Mouse (Mus musculus) left cerebral cortex, adult 9 months (tissue): ENCODE data around the gene Map3k20.

ENCODE experiments used
- DNase-seq, 2 experiments: peaks; one replicate each; pipeline ENCODE4 v3.0.0; 2022; ENCODE audit warnings: low spot score in 2 of 2

The Map3k20 gene

DNA sequence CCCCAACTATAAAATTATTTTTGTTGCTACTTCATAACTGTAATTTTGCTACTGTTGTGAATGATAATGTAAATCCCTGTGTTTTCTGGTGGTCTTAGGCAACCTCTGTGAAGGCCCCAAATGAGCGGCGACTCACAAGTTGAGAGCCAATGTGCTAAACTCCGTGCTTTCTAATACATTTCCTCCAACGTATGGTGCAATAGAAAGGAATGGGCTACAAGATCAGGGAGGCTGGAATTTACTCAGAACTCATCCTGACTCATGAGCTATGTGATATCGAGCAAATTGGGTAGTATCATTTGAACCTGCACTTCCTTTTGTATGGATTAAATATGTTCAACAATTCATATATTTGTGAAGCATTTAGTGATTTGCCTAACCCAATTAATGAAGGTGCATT lies 4.9 kb upstream of the Map3k20 start:
- no peak for DNase-seq

DNA sequence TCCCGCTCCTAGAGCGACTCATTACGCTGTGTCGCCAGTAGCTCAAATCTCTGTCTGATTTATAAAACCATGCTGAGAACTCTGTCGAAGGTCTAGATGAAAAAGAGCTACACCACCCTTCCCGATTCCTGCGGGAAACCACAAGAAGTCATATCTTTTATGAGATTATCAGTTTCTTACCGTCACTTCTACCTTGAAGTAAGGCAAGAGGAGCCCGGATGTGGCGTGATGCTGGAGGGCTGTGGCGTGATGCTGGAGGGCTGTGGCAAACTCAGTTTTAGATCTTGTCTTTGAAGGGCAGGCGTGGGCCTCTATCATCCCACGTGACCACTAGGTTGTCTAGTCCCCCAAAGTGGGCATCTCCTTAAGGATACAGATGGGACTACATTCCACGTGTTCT lies 3.5 kb upstream of the Map3k20 start:
- DNase-seq: no peak

DNA sequence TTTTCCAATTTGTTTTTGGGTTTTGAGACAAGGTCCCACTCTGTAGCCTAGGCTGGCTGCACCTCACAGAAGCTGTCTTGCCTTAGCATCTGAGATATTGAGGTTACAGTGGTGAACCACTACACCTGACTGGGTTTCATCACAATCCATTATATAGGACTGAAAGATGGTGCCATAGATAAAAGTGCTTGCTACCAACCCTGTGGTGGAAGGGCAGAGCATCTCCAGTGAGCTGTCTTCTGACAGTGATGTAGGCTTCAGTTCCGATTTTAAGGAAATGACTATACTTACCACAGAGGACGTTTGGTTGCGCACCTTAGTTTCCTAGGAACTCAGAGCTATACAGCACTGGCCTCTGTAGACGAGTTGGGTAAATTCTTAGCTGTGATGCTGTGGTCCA lies 2.7 kb upstream of the Map3k20 start:
- no peak for DNase-seq

DNA sequence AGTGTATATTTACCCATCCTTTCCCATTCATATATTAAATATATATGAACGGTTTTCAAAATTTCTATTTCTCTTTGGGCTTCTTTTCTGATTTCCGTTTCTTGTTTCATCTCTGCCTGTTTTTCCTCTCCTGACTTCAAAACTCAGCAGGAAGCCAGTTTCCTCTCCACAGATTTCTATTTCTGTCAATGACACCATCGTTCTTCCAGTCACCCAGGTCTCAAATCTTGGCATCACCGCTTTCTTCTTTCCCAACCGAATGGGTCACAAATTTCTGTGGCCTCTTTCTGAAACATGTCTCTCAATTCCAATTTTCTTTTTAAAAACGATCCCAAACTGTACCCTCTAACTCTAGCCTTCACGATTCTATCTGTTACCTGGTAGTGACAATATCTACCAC lies 748 bp upstream of the Map3k20 start:
- DNase-seq: no peak

DNA sequence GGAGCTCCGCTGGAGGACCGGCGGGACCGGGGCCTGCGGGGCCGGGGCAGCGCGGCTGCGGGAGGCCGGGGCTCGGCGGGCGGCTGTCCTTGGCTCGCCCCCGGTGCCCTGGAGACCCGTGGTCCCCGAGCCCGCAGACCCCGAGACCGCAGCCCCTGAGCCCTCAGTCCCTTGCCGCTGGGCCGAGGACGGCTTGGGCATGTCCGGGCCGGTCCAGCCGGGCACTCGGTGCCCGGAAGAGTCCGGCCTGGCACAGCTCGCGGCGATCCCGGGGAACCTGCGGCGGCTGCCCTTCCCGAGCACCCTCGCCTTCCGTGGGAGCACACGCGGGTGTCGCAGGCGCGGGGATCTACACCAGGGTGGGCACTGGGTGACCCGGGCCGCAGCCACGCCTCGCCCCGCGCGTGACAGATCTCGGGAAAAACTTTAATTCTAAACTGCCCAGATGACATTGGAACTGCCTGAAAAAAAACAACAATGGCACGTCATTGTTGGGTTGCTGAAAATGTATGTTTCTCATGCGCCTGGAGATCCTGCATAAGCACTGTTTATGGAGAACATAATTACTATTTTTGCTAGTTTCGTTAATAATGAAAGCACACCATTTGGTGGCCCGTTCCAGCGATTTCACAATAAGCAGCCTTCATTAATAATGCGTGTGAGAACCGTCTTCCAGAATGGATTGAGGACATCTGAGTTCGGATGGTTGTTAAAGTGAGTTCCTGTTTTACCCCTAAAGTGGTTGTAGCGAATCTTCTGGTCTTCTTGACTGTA lies 638 bp downstream of the Map3k20 start:
- DNase-seq: no peak

DNA sequence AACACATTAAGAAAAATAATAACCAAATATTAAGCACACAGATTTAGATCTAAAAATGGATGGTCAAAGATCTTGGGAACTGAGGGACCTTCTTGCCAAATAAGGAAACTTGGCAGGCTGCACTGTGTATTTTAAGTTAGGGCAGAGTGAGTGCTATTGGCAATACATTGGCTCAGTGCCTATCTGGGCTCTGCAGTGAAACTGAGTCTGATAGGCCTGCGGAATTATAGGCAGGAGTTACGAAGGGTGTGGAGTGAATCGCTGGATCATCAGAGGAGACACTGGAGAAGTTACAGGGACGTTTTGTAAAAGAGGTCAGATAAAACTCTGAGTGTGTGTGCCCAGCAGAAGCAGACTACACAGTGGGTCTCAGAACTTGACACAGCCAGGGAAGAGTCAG lies 1.7 kb downstream of the Map3k20 start:
- DNase-seq: no peak

DNA sequence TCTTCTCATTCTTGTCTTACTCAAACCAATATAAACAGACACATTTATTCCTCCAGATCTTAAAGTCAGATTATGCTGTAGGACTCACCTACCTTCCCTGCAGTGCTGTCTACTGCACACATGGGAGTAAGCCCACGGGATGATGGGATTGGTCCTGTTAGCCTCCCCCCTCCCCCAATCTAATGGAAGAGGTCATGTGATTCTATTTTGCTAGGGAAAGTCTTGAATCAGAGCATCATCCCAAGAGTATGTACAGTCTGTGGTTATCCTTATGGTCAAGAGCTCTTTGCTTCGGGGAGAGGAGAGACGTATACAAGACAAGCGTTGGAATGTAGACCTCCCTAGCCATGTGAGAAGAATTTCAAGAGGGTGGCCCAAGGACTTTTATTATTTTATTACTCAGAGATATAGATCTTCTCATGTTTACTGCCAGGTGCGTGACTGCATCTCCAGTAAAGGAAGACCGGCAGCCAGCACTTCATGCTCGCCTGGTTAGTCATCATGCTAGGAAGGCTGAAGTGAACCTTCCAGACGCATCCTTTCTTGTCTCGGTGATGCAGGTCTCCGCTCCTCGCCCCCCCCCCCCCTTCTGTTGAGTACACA lies 3.6 kb downstream of the Map3k20 start:
- DNase-seq: no peak

DNA sequence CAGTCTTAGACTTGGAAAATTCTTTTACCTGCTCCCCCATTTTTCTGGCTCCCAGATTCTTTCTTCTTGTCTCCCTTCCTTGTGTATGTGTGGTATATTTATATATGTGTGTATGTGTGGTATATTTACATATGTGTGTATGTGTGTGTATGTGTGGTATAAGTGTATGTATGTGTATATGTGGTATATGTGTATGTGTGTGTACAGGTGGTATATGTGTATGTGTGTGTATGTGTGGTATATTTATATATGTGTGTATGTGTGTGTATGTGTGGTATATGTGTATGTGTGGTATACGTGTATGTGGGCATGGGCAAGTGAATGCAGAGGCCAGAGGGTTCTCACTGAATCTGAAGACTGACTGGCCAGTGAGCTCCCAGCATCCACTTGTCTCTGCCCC lies 5.7 kb downstream of the Map3k20 start:
- DNase-seq: no peak

DNA sequence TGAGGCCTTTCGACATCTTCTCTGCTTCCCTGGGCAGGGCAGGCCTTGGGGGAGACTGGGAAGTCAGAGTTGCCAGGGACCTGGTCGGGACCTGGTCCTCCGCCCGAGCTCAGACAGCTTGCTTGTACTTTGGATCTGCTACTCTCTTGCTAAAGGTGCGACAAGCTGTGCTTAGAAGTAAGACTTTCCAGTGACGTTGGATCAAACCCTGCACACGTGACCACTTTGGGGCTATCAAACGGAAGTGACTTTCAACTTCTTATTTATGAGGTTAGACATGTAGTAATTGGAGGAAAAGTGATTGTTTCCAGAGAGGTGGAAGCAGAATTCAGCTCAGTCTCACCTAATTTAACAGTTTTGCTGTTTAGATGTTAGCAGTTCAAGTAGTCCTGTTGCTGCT lies 7.1 kb downstream of the Map3k20 start:
- DNase-seq: no peak

DNA sequence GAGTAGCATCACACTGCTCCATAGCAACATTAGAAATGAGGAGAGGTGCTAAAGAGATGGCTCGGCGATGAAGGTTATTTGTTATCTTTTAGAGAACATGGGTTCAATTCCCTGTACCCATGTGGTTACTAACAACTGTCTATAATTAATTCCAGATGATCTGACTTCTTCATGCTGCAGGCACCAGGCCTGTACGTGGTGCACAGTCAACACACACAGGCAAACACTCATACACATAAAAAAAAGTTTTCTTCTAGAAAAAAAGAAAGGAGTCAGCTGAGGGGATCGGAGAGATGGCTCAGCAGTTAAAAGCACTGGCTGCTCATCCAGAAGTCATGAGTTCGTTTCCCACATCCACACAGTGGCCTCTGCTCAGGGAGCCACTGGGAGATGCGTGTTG lies 9.6 kb downstream of the Map3k20 start:
- DNase-seq: no peak

DNA sequence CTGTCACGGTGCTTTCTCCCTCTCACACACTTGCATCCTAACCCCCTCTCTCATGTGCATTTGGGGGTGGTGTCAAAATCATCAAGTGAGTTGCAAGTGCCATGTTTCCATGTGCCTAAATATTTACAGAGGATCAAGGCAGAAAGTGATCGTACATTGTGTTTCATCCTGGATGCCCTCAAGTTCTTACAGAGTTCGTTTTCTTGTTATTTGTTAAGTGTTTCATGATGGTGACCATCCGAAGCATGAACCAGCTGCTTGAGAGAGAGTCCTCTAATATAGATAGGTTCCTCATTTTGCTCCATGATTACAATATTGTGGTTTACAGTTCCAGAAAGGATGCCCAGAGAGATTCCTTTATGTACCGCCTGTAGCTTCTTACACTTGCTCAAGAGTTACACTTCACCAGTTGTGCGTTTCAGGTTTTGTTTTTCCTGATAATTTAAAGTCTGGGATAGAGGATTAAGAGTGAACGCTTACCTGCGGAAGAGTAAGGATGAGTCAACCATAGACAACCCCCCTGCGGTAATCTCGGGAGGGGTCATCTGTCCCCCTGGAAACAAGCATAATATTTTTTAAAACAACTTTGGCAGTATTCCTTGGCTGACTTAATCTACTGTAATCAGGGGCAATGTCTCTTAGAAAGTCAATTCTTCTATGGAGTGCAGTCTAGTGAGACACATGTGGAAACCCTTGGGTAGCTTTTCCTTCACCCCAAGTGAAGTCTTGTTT lies 11.7 kb downstream of the Map3k20 start:
- no peak for DNase-seq

DNA sequence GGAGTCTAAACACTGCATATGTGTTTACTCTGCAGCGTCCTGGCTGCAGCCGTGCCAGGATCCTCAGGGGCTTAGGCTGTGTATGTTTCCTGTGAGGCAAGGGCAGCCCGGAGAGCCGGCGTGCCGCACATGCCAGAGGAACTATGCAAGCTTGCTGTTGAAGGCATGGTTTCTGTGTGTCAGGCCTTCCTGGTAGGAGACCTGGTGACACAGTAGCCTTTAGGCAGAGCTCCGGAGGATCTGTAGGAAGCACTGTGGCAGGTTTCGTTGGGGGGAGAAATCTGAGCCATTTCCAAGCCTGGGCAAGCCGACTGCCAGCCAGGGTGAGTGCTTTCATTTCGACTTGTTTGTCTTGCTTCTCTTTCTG lies 12.3 kb downstream of the Map3k20 start:
- DNase-seq: no peak

DNA sequence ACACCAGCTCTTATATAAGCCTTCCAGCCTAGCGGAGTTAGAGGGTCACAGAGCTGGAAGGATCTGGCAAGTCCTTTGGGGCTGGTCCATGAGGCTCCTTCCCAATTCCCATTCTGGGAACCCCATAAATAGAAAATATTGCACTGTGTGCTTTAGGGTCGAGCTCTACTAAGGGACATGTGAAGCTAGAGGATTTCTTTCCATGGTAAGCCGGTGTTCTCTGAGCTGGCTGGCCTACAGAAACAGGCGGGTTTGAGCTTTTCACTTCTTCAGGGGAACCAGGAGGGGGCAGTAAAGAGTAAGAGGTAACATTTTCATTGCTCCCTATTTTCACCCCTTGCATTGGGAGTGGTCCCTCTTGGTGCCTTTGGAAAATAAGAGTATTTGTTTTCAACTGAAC lies 13.0 kb downstream of the Map3k20 start:
- no peak for DNase-seq

DNA sequence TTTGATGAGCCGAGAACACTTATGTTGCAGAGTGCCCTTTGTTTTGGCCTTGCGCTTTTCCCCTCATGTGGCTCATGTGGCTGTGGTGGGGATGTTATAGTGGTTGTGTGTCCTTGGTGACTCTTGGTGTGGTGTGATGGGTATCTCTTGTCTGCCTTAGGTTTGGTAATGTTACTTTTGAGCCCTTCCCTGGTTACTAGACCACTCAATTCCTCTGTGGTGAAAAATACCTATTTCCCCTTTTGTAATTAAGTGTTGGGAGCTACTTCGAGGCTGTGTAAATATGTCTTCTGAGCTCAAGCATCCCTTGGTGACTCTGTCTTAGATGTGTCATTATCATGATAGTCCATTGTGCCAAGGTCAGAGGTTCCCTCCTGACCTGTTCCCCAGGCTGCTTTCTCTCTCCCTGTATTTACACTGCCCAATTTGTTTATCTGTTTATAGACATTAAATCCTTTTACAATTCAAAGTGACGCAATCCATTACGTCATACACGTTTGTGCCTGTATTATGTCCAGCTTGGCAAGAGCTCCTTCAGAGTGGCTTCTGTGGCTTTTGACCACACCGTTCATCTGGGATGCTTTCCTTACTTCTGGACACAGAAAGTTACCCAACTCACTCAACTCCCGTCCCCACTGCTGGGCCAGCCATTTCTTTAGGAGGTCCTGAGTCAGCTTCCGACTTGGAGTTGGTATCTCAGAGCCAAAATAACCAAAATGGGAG lies 15.9 kb downstream of the Map3k20 start:
- DNase-seq: no peak

DNA sequence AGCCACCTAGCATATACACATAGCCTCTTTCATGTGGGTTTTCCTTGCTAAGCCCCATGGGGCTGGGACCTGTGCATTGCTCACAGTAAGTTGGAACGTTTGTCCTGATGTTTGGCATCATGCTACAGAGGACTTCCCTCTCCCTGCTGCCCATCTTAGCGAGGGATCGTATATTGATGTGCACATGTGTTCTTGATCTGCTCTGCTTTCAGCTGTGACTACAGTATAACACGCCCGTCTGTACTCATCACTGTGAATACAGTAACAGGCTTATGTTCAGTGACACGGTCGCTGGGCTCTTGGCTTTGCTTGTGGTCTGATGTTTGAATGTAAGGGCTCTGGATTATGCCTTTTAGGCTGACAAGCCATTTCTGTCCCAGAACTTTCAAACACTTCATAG lies 20.3 kb downstream of the Map3k20 start:
- DNase-seq: no peak

DNA sequence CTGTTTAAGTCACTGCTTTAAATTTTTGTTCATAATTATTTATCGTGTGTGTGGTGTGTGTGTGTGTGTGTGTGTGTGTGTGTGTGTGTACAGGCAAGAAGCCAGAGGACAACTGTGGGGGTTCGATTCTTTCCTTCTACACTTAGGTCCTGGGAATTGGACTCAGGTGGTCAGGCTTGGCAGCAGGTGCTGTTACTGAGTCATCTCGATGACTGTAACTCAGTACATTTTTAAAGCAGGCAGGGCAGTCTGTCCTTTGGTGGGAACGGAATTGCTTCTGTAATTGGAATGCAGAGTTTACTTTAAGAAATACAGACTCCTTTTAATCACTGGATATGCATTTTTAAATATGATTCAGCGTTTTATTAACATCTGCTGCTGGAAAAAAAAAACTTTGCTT lies 22.9 kb downstream of the Map3k20 start:
- no peak for DNase-seq

DNA sequence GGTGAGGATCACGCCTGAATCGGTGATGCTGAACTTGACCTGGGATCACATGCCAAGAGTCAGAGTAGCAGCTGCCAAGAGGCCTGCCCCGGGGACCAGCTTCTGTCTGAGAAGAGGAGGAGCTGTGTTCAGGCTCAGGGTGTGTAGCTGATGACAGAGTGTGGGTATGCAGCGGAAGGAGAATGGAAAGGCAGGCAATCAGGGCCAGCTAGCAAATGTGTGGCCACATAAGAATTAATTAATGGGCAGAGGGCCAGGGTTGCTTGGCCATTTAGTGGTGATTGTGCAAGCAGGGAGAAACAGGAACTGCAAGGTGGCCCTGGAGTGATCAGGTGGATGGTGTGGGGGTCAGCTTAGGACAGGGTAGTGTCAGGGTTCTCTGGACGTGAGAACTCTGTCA lies 23.5 kb downstream of the Map3k20 start:
- DNase-seq: no peak

DNA sequence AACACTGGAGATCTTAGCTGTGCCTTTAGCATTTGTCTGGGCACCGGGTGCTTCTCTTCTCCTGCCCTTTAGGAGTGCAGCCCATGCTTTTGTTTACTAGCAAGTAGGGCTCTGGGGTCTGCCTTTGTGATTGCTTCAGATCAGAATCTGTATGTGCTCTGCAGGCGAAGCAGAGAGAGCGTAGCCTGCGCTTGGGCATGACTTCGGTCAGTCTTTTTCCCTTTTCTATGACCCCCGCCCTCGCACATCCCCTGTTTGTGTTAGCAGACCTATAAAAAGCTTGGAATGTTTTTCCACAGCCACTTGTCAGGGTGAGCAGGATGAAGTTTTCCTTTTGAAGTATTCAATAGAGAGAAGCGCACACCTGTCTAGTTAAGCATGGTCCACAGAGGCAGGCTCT lies 26.0 kb downstream of the Map3k20 start:
- DNase-seq: no peak

DNA sequence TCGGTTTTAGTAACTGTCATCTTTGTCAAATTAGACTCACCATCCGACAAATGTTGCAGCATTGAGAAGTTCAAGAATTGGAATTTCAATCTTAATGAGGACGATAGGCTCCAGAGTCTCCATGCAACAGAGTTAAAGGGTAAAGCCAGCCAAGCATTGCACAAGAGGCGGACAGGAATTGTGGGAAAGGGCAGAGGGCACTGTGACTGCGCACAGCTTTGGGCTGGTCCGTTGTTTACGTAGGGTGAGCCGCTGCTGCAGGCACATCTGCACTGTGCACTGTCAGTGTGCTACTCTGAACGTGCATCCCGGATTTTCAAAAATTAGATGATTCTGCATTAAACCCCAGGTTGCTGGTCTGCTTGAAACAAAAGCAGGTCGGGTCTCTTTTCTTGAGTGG lies 27.9 kb downstream of the Map3k20 start:
- no peak for DNase-seq

DNA sequence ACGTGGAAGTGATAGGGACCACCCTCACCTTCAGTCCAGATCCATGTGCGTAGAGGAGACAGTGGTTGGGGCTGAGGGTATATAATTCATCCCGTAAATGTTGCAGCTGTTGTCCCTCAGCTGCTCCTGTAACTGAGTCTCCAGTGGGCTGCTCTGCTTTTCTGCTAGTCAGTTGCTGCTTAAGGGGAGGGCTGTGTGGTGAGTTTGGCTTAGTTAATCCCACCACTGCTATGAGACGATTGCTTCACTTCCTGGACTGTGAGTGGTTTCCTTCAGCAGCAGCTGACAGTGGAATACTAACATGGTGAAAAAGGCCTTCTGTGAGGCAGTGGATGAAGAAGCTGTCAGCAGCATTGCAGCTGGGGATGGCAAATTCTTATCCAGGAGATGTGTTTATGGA lies 33.0 kb downstream of the Map3k20 start:
- DNase-seq: no peak

DNA sequence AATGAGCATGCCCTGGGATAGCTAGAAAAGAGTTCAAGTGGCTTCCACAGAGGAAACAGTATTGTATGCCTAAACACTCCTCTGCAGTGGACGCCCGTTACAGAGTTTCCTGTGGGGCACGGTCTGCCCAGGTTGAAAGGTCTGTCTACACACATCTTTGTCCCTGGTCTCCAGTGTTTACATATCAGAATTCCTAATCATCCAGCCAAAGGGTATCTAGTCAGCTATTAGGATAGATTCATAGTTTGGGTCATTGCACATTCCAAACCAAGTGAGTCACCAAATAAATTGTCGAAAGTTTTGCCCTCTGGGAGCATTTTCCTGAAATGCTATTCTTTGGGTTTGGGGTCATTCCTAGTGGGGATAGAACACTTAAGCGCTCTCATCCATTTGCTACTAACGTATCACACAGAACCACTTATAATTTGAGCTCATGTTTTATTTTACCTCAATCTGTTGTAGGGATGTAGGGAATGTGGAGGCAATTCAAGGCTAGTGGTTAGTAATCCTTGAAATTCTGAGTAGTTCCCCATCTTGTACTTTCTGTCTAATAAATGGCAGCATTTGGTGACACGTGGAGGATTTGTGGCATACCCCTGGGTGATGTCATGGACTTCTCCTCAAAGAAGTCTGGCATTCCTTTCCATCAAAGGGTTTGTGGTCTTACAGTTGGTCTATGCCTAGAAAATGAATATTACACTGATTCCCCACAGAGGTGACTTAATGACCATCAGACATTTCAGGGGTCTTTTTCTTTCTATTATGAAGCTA lies 33.8 kb downstream of the Map3k20 start:
- no peak for DNase-seq

DNA sequence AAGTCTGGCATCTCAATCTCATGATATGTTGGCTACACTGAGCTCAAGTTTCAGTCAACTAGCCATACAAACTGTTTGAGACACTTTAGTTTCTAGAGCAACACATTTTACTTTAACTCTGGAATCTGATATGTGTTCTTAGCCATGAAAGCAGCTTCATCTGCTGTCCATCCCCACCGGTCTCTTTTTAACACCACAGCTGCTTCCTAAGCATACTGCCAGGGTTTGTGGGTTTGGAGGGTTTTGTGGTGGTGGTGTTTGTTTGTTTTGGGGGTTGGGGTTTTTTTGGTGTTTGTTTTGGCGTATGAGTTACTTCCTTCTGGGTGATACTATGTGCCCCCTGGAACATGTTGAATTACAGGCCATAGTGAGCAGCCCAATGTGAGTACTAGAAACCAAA lies 35.2 kb downstream of the Map3k20 start:
- DNase-seq: no peak
